Mouse (Mus musculus) MEL (cell line): ENCODE results near the gene Tmem184b. TPM values are rescaled to one million over a fixed set of nuclear protein-coding genes. Genes with fewer than 3 reads are reported as not detected.

ENCODE experiments used
- DNase-seq: peaks from one replicate; pipeline ENCODE4 v3.0.0; 2011; ENCODE audit warnings: low read depth, low spot score
- H3K27ac ChIP-seq: 2 replicates; pipeline ENCODE4 v1.5.1; 2012; ENCODE audit warnings: low read depth, mild to moderate bottlenecking, control low read depth, low read length, moderate library complexity; ENCODE audit not compliant: control insufficient read depth
- H3K27me3 ChIP-seq, 2 experiments: fragments of 150-350 bp in 1 of 2; sonication (generic) in 1 of 2; 2 replicates each; pipeline ENCODE4 v1.6.1; 2012; ENCODE audit warnings: low read length in 2 of 2, mild to moderate bottlenecking in 2 of 2, improper control_type of control experiment in 1 of 2, moderate library complexity in 1 of 2; ENCODE audit not compliant: insufficient read depth in 2 of 2, control insufficient read depth in 1 of 2
- H3K36me3 ChIP-seq, 2 experiments: 2 replicates each; pipeline ENCODE4 v1.6.1; 2012 to 2014; ENCODE audit warnings: low read length in 2 of 2, improper control_type of control experiment in 1 of 2, inconsistent platforms in 1 of 2, mild to moderate bottlenecking in 1 of 2; ENCODE audit not compliant: insufficient read depth in 2 of 2, control insufficient read depth in 1 of 2
- H3K4me1 ChIP-seq, 2 experiments: fragments of 150-350 bp in 1 of 2; sonication (generic) in 1 of 2; 2 replicates each; pipeline ENCODE4 v1.6.1; 2012; ENCODE audit warnings: low read length in 2 of 2, improper control_type of control experiment in 1 of 2, mild to moderate bottlenecking in 1 of 2; ENCODE audit not compliant: insufficient read depth in 2 of 2, control insufficient read depth in 1 of 2
- H3K4me3 ChIP-seq, 2 experiments: fragments of 150-350 bp in 1 of 2; sonication (generic) in 1 of 2; 2 replicates each; pipeline ENCODE4 v1.5.1; 2012; ENCODE audit warnings: low read depth in 2 of 2, low read length in 2 of 2, mild to moderate bottlenecking in 2 of 2, moderate library complexity in 2 of 2, control low read depth in 1 of 2, improper control_type of control experiment in 1 of 2; ENCODE audit not compliant: control insufficient read depth in 1 of 2, insufficient read depth in 1 of 2
- H3K79me2 ChIP-seq: 2 replicates; pipeline ENCODE4 v1.6.1; 2012; ENCODE audit warnings: mild to moderate bottlenecking, low read length, moderate library complexity; ENCODE audit not compliant: control insufficient read depth, poor library complexity, insufficient read depth
- H3K9ac ChIP-seq: 2 replicates; pipeline ENCODE4 v1.6.1; 2012; ENCODE audit warnings: low read depth, mild to moderate bottlenecking, control low read depth, low read length, moderate library complexity; ENCODE audit not compliant: control insufficient read depth, poor library complexity, severe bottlenecking
- H3K9me3 ChIP-seq: fragments of 150-350 bp; sonication (generic); replicated peaks from 2 replicates; pipeline ENCODE4 v1.6.1; 2012; ENCODE audit warnings: mild to moderate bottlenecking, low read length, improper control_type of control experiment, moderate library complexity; ENCODE audit not compliant: insufficient read depth
- CHD1 ChIP-seq: IDR thresholded peaks from 2 replicates; pipeline ENCODE4 v1.6.1; 2012; ENCODE audit warnings: low read depth, mild to moderate bottlenecking, inconsistent platforms, low read length, improper control_type of control experiment
- CHD2 ChIP-seq: IDR thresholded peaks from 2 replicates; pipeline ENCODE4 v1.6.1; 2011; ENCODE audit warnings: low read length, improper control_type of control experiment
- E2F4 ChIP-seq: IDR thresholded peaks from 2 replicates; pipeline ENCODE4 v1.6.1; 2011; ENCODE audit warnings: low read depth, low read length, improper control_type of control experiment, borderline replicate concordance
- ELF1 ChIP-seq: IDR thresholded peaks from 2 replicates; pipeline ENCODE4 v1.6.1; 2014; ENCODE audit warnings: low read depth, mild to moderate bottlenecking, inconsistent platforms, low read length, improper control_type of control experiment, moderate library complexity
- EP300 ChIP-seq, 2 experiments: IDR thresholded peaks; 2 replicates each; pipeline ENCODE4 v1.6.1; 2011; ENCODE audit warnings: improper control_type of control experiment in 2 of 2, low read length in 2 of 2, low read depth in 1 of 2, mild to moderate bottlenecking in 1 of 2
- ETS1 ChIP-seq: IDR thresholded peaks from 2 replicates; pipeline ENCODE4 v1.6.1; 2012; ENCODE audit warnings: low read depth, mild to moderate bottlenecking, inconsistent platforms, low read length, improper control_type of control experiment, moderate library complexity
- GATA1 ChIP-seq: IDR thresholded peaks from 2 replicates; pipeline ENCODE4 v1.6.1; 2011; ENCODE audit warnings: low read depth, low read length, improper control_type of control experiment
- MAFK ChIP-seq: IDR thresholded peaks from 2 replicates; pipeline ENCODE4 v1.6.1; 2011; ENCODE audit warnings: low read depth, mild to moderate bottlenecking, low read length, improper control_type of control experiment, borderline replicate concordance
- MAX ChIP-seq: IDR thresholded peaks from 2 replicates; pipeline ENCODE4 v1.6.1; 2011; ENCODE audit warnings: low read length, improper control_type of control experiment
- MAZ ChIP-seq: IDR thresholded peaks from 2 replicates; pipeline ENCODE4 v1.6.1; 2012; ENCODE audit warnings: low read depth, mild to moderate bottlenecking, inconsistent platforms, low read length, improper control_type of control experiment
- MXI1 ChIP-seq: IDR thresholded peaks from 2 replicates; pipeline ENCODE4 v1.6.1; 2011; ENCODE audit warnings: mild to moderate bottlenecking, low read depth, low read length, improper control_type of control experiment
- MYB ChIP-seq: IDR thresholded peaks from 2 replicates; pipeline ENCODE4 v1.6.1; 2011; ENCODE audit warnings: mild to moderate bottlenecking, low read depth, low read length, improper control_type of control experiment
- NELFE ChIP-seq: IDR thresholded peaks from 2 replicates; pipeline ENCODE4 v1.6.1; 2011; ENCODE audit warnings: low read depth, low read length, improper control_type of control experiment
- NRF1 ChIP-seq: IDR thresholded peaks from 2 replicates; pipeline ENCODE4 v1.6.1; 2014; ENCODE audit warnings: low read depth, mild to moderate bottlenecking, inconsistent platforms, low read length, improper control_type of control experiment, moderate library complexity; ENCODE audit not compliant: poor library complexity, insufficient read depth, severe bottlenecking
- POLR2AphosphoS2 ChIP-seq: IDR thresholded peaks from 2 replicates; pipeline ENCODE4 v1.6.1; 2011; ENCODE audit warnings: low read length, improper control_type of control experiment
- POLR2AphosphoS5 ChIP-seq: IDR thresholded peaks from 2 replicates; pipeline ENCODE4 v1.6.1; 2012; ENCODE audit warnings: low read depth, borderline replicate concordance, mild to moderate bottlenecking, inconsistent platforms, low read length, moderate library complexity, mixed read lengths
- SMC3 ChIP-seq: IDR thresholded peaks from 2 replicates; pipeline ENCODE4 v1.6.1; 2011; ENCODE audit warnings: low read depth, low read length, improper control_type of control experiment
- TAL1 ChIP-seq: IDR thresholded peaks from 2 replicates; pipeline ENCODE4 v1.6.1; 2012; ENCODE audit warnings: mild to moderate bottlenecking, inconsistent platforms, low read length, moderate library complexity, mixed read lengths
- TCF12 ChIP-seq: IDR thresholded peaks from 2 replicates; pipeline ENCODE4 v1.6.1; 2014; ENCODE audit warnings: low read depth, mild to moderate bottlenecking, inconsistent platforms, low read length, improper control_type of control experiment, moderate library complexity
- USF1 ChIP-seq: IDR thresholded peaks from 2 replicates; pipeline ENCODE4 v1.6.1; 2014; ENCODE audit warnings: low read depth, mild to moderate bottlenecking, inconsistent platforms, low read length, improper control_type of control experiment, moderate library complexity
- USF2 ChIP-seq, 2 experiments: IDR thresholded peaks; 2 replicates each; pipeline ENCODE4 v1.6.1; 2011 to 2012; ENCODE audit warnings: improper control_type of control experiment in 2 of 2, low read length in 2 of 2, borderline replicate concordance in 1 of 2, inconsistent platforms in 1 of 2, low read depth in 1 of 2, mild to moderate bottlenecking in 1 of 2; ENCODE audit not compliant: insufficient read depth in 1 of 2
- ZKSCAN1 ChIP-seq: IDR thresholded peaks from 2 replicates; pipeline ENCODE4 v1.6.1; 2012; ENCODE audit warnings: low read depth, mild to moderate bottlenecking, inconsistent platforms, low read length, improper control_type of control experiment, moderate library complexity
- ZNF384 ChIP-seq: IDR thresholded peaks from 2 replicates; pipeline ENCODE4 v1.6.1; 2012; ENCODE audit warnings: low read depth, mild to moderate bottlenecking, inconsistent platforms, low read length, improper control_type of control experiment
- polyA plus RNA-seq, 2 experiments: library from polyadenylated mRNA; stranded (reverse) in 1 of 2; unstranded in 1 of 2; fragments of >175 nt in 1 of 2; fragments of >200 nt in 1 of 2; gene quantifications; 2 replicates each; pipeline versions ENCODE4 v1.2.1 to v1.2.4; 2012; ENCODE audit warnings: low replicate concordance in 2 of 2, low read depth in 1 of 2; ENCODE audit not compliant: insufficient read length in 2 of 2, insufficient read depth in 1 of 2, missing spikeins in 1 of 2
- total RNA-seq: library from RNA; depleted of rRNA; stranded (reverse); fragments of 300-350 nt; gene quantifications from 2 replicates; pipeline ENCODE4 v1.2.3, GENCODE M21; 2012

Gene Tmem184b
- total and polyA plus RNA-seq, 3 experiments = 7.5 to 28.4 TPM; not detected in 1

- TF ChIP-seq MAX (peak; percentile 39; the same call in 1 of the 2 replicates), EP300 (IDR thresholded peaks at IDR 0.05; ENCODE audit: low read depth in 1 of 2, low read length in 2 of 2) (0 out of 4 replicates have a peak, but pooled peaks of 1 of the 2 experiments have one; percentile 4), MAZ (no peak; the same call in 1 of the 2 replicates), ELF1 (peak; percentile 31; the same call in 1 of the 2 replicates), MYB (no peak), USF1 (peak; percentile 67), TCF12 (no peak), NELFE (peak; percentile 49), NRF1 (no peak), SMC3 (0 out of 2 replicates have a peak, but pooled peaks have one; percentile 10), TAL1 (no peak)
- TF ChIP-seq, all 39 proteins: peak for 15
These were observed 56.1 kb downstream of the Tmem184b start (continued) for GRCm38 (mm10) chr15:79347165-79347844.

GRCm38 (mm10) chr15:79346051-79346793 is 57.1 kb downstream of the Tmem184b start, which contains the start of gene Maff:
Maff (plus strand) TSS chr15:79346621.
- Histone ChIP-seq H3K27ac (peak within 1 kb of the TSS; percentile 64), H3K9me3 (no peaks in the 10 kb centered on the region)
- peak; percentile 15 for DNase-seq

More at GRCm38 (mm10) chr15:79346051-79346793, 57.1 kb downstream of the Tmem184b start, which contains the start of gene Maff:
- H3K4me3 ChIP-seq = peak within 1 kb of the TSS; percentile 83 to 98
- peak within 1 kb of the TSS; percentile 80 for H3K9ac ChIP-seq
- peaks cover 0 to 6% of the 10 kb centered on the region in 2 experiments; a peak in 2 of 4 replicates for H3K36me3 ChIP-seq
- TF ChIP-seq MAFK (no peak), NRF1 (no peak), ZKSCAN1 (no peak), GATA1 (no peak), NELFE (no peak), USF2 (IDR thresholded peaks at IDR 0.05; ENCODE audit: borderline replicate concordance in 1 of 2, insufficient read depth in 1 of 2, low read depth in 1 of 2, low read length in 2 of 2) (no peak), MAZ (no peak), CHD1 (no peak), EP300 (IDR thresholded peaks at IDR 0.05; ENCODE audit: low read depth in 1 of 2, low read length in 2 of 2) (no peak), POLR2AphosphoS2 (no peak), MXI1 (no peak), TCF12 (no peak), CHD2 (no peak), ETS1 (no peak), ZNF384 (no peak), POLR2AphosphoS5 (no peak), E2F4 (no peak), USF1 (no peak)
- H3K79me2 ChIP-seq = no peaks in the 10 kb centered on the region; the same call in 1 of the 2 replicates
- peaks cover 7 to 16% of the 10 kb centered on the region in 2 experiments; a peak in 3 of 4 replicates for H3K4me1 ChIP-seq
- H3K27me3 ChIP-seq = no peaks in the 10 kb centered on the region
